Mouse (Mus musculus) heart, postnatal 0 days (tissue): Measurements from ENCODE around the gene Pcdh8. TPM values are rescaled to one million over a fixed set of nuclear protein-coding genes. Genes with fewer than 3 reads are reported as not detected.

Experiments used
- ATAC-seq: fragments of 200-750 bp; cut with Nextera tagmentation; 2 replicates; pipeline ENCODE4 v1.8.0; 2017; ENCODE audit warnings: low read depth, moderate number of reproducible peaks, moderate library complexity; ENCODE audit not compliant: insufficient read depth
- DNase-seq: peaks from one replicate; pipeline ENCODE4 v3.0.0-alpha.2; 2016; ENCODE audit warnings: low spot score
- H3K27ac ChIP-seq: fragments of 300-500 bp; sonication (generic); 2 replicates; pipeline ENCODE4 v1.5.1; 2014; ENCODE audit warnings: low read depth, mild to moderate bottlenecking
- H3K27me3 ChIP-seq: fragments of 300-500 bp; sonication (generic); 2 replicates; pipeline ENCODE4 v1.6.1; 2014; ENCODE audit warnings: low read length, mixed read lengths; ENCODE audit not compliant: control insufficient read depth, insufficient read depth
- H3K36me3 ChIP-seq: fragments of 300-500 bp; sonication (generic); replicated peaks from 2 replicates; pipeline ENCODE4 v1.6.1; 2014; ENCODE audit warnings: low read length, mixed read lengths; ENCODE audit not compliant: control insufficient read depth, insufficient read depth
- H3K4me1 ChIP-seq: fragments of 300-500 bp; sonication (generic); 2 replicates; pipeline ENCODE4 v1.6.1; 2014; ENCODE audit warnings: antibody characterized with exemption; ENCODE audit not compliant: control insufficient read depth, insufficient read depth
- H3K4me2 ChIP-seq: fragments of 300-500 bp; sonication (generic); 2 replicates; pipeline ENCODE4 v1.6.1; 2014; ENCODE audit warnings: low read depth, mild to moderate bottlenecking, low read length, moderate library complexity
- H3K4me3 ChIP-seq: fragments of 300-500 bp; sonication (generic); 2 replicates; pipeline ENCODE4 v1.5.1; 2014; ENCODE audit warnings: low read depth, low read length
- H3K9ac ChIP-seq: fragments of 300-500 bp; sonication (generic); replicated peaks from 2 replicates; pipeline ENCODE4 v1.6.1; 2014; ENCODE audit warnings: low read depth, low read length, mixed read lengths
- H3K9me3 ChIP-seq: fragments of 300-500 bp; sonication (generic); replicated peaks from 2 replicates; pipeline ENCODE4 v1.6.1; 2016; ENCODE audit warnings: low read length; ENCODE audit not compliant: control insufficient read depth
- CTCF ChIP-seq: IDR thresholded peaks from 2 replicates; pipeline ENCODE4 v1.5.1; 2016; ENCODE audit warnings: antibody characterized with exemption, control low read depth, low read depth
- EP300 ChIP-seq: IDR thresholded peaks from 2 replicates; pipeline ENCODE4 v1.6.1; 2016; ENCODE audit warnings: antibody characterized with exemption, low read depth
- WGBS: fragments of 180-500 bp; shearing (Covaris S2); extraction: QIAGEN DNeasy Blood & Tissue Kit; methylation state at CpG from one replicate; pipeline ENCODE4 v1.1.7; 2014; 5-methylcytosine and 5-hydroxymethylcytosine counted together
- polyA plus RNA-seq: library from polyadenylated mRNA; unstranded; fragments of >200 nt; fragmentation: Nextera tagmentation; extraction: Ambion mirVana; gene quantifications from 2 replicates; pipeline ENCODE4 v1.2.1, GENCODE M21; 2015
- total RNA-seq: library from RNA; depleted of rRNA; stranded (reverse); fragments of >200 nt; gene quantifications from 2 replicates; pipeline ENCODE4 v1.2.3, GENCODE M21; 2014; ENCODE audit warnings: low replicate concordance

The Pcdh8 gene
- total and polyA plus RNA-seq, 2 experiments from 2014 or later, result 0.14 TPM; not detected in 1

- TF ChIP-seq CTCF (no peak), EP300 (no peak)
- Histone ChIP-seq H3K9me3 (no peaks in the 10 kb centered on the region), H3K36me3 (no peaks in the 10 kb centered on the region), H3K27ac (no peak overlapping the region), H3K4me1 (no peaks in the 10 kb centered on the region), H3K4me3 (no peak overlapping the region), H3K9ac (no peak overlapping the region), H3K27me3 (no peaks in the 10 kb centered on the region), H3K4me2 (no peak overlapping the region)
- ATAC-seq (no peak), DNase-seq (no peak)
- WGBS, result 65% methylated on average over 3 of the region's 3 CpGs
Observed at GRCm38 (mm10) chr14:79740515-79740914, 30.6 kb downstream of the Pcdh8 start.

- WGBS, result 79% methylated on average over 9 of the region's 9 CpGs
- Histone ChIP-seq H3K9ac (no peak overlapping the region), H3K36me3 (no peaks in the 10 kb centered on the region), H3K4me2 (no peak overlapping the region), H3K4me1 (no peaks in the 10 kb centered on the region), H3K27me3 (no peaks in the 10 kb centered on the region), H3K4me3 (no peak overlapping the region), H3K9me3 (no peaks in the 10 kb centered on the region), H3K27ac (no peak overlapping the region)
- TF ChIP-seq EP300 (no peak), CTCF (no peak)
- no peak for DNase-seq
- no peak for ATAC-seq
Observed at GRCm38 (mm10) chr14:79738441-79738840, 32.7 kb downstream of the Pcdh8 start.

- 58% methylated on average over 9 of the region's 9 CpGs for WGBS
- ATAC-seq, result peak; percentile 64
- peak; percentile 22 for DNase-seq
- H3K36me3 ChIP-seq, result no peaks in the 10 kb centered on the region
- no peak overlapping the region for H3K4me2 ChIP-seq
- no peak overlapping the region for H3K9ac ChIP-seq
- TF ChIP-seq CTCF (peak; percentile 71), EP300 (no peak)
- H3K27me3 ChIP-seq, result no peaks in the 10 kb centered on the region
- H3K4me3 ChIP-seq, result no peak overlapping the region
- no peaks in the 10 kb centered on the region for H3K9me3 ChIP-seq
- no peaks in the 10 kb centered on the region for H3K4me1 ChIP-seq
- no peak overlapping the region for H3K27ac ChIP-seq
Observed at GRCm38 (mm10) chr14:79737642-79738379, 33.3 kb downstream of the Pcdh8 start.

- no peak overlapping the region for H3K9ac ChIP-seq
- WGBS, result 47% methylated on average over 6 of the region's 6 CpGs
Observed at GRCm38 (mm10) chr14:79736781-79737180, 34.3 kb downstream of the Pcdh8 start.

GRCm38 (mm10) chr14:79733501-79733900 is 37.6 kb downstream of the Pcdh8 start:
- WGBS, result 60% methylated on average over 6 of the region's 6 CpGs
- Histone ChIP-seq H3K36me3 (no peaks in the 10 kb centered on the region), H3K9me3 (no peaks in the 10 kb centered on the region), H3K4me2 (no peak overlapping the region), H3K4me1 (no peaks in the 10 kb centered on the region), H3K27ac (no peak overlapping the region), H3K4me3 (no peak overlapping the region), H3K27me3 (no peaks in the 10 kb centered on the region), H3K9ac (no peak overlapping the region)
- no peak for TF ChIP-seq CTCF
- TF ChIP-seq EP300, result no peak
- no peak for DNase-seq
- no peak for ATAC-seq

More at GRCm38 (mm10) chr14:79736781-79737180, 34.3 kb downstream of the Pcdh8 start:
- H3K27me3 ChIP-seq, result no peaks in the 10 kb centered on the region
- no peak for ATAC-seq
- no peaks in the 10 kb centered on the region for H3K9me3 ChIP-seq
- H3K4me2 ChIP-seq, result no peak overlapping the region
- no peak overlapping the region for H3K4me3 ChIP-seq
- no peaks in the 10 kb centered on the region for H3K4me1 ChIP-seq
- no peak for TF ChIP-seq EP300
- TF ChIP-seq CTCF, result no peak
- no peak for DNase-seq
- no peak overlapping the region for H3K27ac ChIP-seq
- no peaks in the 10 kb centered on the region for H3K36me3 ChIP-seq

- Histone ChIP-seq H3K27me3 (no peaks in the 10 kb centered on the region), H3K9me3 (no peaks in the 10 kb centered on the region), H3K36me3 (no peaks in the 10 kb centered on the region), H3K4me2 (no peak overlapping the region), H3K27ac (no peak overlapping the region), H3K4me1 (no peaks in the 10 kb centered on the region), H3K9ac (no peak overlapping the region), H3K4me3 (no peak overlapping the region)
- 43% methylated on average over 6 of the region's 6 CpGs for WGBS
- ATAC-seq (no peak), DNase-seq (no peak)
- TF ChIP-seq CTCF (no peak), EP300 (no peak)
Observed at GRCm38 (mm10) chr14:79728811-79729210, 42.3 kb downstream of the Pcdh8 start.
